Mouse (Mus musculus) gastrocnemius, adult 2 months (tissue): ENCODE data around the gene Ube2d1. TPM values are rescaled to one million over a fixed set of nuclear protein-coding genes. Genes with fewer than 3 reads are reported as not detected.

Experiments used
- DNase-seq: peaks from one replicate; pipeline ENCODE4 v3.0.0; 2022
- H3K27ac ChIP-seq: fragments of 200-600 bp; 2 replicates; pipeline ENCODE4 v1.8.1; 2022; ENCODE audit warnings: mild to moderate bottlenecking
- H3K4me3 ChIP-seq: fragments of 200-600 bp; 2 replicates; pipeline ENCODE4 v1.8.1; 2022; ENCODE audit warnings: mild to moderate bottlenecking, moderate library complexity
- CTCF ChIP-seq: fragments of 200-600 bp; IDR thresholded peaks from 2 replicates; pipeline ENCODE4 v1.8.1; 2022; ENCODE audit warnings: antibody characterized with exemption, mild to moderate bottlenecking, moderate library complexity
- intact Hi-C: fragments of 180-260 bp; cut with DNase I; formaldehyde crosslinking; loops from one replicate; pipeline ENCODE4 v1.15.1; 2025
- total RNA-seq, 2 experiments: library from RNA; stranded (reverse); gene quantifications; 2 replicates each; pipeline ENCODE4 v1.2.3; 2021

Gene Ube2d1
- total RNA-seq, 2 experiments from 2014 or later = 162 to 211 TPM

DNA sequence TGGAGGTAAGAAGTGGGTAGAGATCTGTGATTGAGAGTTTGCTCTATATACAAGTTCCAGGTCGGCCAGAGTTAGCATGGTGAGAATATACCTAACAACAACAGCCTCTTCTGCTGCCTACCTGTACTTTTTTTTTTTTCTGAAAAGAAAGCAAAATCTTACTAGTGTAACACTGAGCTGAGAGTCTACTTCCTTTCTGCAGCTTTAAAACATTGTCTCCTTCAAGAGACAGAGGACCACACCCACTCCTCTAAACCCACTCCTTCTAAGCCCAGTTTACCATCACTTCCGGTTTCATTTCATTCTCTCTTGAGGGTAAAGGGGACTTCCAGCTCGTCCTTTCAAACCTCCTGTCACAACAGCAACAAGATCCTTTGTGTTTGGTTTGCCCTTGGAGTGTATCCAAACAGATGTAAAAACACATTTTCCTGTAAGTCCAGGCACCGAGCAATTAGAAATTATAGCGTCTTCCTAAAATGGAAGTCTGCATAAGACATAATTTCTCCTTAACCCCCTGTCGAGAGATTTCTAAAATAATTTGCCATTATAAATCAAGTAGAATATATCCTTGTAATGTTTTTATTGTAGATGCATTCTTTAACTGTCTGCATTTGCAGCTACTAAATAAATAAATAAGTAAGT, 45.5 kb downstream of the Ube2d1 start:
- Histone ChIP-seq H3K27ac (no peak overlapping the region), H3K4me3 (peak overlapping the region; percentile 50)
- DNase-seq = no peak
- no peak for TF ChIP-seq CTCF
- intact Hi-C loops = loop anchor here (5.0 kb wide), 2 partner anchors 48 to 108 kb away; partner anchors contain the start of genes Ipmk and Ube2d1

DNA sequence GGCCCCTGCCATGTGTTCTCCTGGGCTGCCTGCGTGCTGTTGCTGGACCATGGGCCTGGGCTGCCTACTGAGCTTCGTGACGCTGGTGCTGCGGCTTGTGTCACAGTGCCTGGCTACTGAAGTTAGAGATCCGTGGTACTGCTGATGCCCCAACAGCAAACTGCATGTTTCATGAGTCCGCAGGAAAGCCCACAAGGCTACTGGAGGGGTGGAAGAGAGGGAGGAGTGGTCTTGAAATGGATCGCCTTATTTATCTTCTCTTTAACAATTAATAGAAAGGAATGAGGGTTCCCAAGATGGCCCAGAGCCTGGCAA, 46.9 kb downstream of the Ube2d1 start, which contains the start of gene Tfam:
Gene Tfam (minus strand): TSS at position 41 of the 315 bp plus-strand sequence.
- TF ChIP-seq CTCF = no peak
- no peak for DNase-seq
- peak within 1 kb of the TSS; percentile 94 for H3K4me3 ChIP-seq
- intact Hi-C loops = loop anchor here (5.0 kb wide), 2 partner anchors 49 to 109 kb away; partner anchors contain the start of genes Ipmk and Ube2d1
- peak within 1 kb of the TSS; percentile 96 for H3K27ac ChIP-seq

DNA sequence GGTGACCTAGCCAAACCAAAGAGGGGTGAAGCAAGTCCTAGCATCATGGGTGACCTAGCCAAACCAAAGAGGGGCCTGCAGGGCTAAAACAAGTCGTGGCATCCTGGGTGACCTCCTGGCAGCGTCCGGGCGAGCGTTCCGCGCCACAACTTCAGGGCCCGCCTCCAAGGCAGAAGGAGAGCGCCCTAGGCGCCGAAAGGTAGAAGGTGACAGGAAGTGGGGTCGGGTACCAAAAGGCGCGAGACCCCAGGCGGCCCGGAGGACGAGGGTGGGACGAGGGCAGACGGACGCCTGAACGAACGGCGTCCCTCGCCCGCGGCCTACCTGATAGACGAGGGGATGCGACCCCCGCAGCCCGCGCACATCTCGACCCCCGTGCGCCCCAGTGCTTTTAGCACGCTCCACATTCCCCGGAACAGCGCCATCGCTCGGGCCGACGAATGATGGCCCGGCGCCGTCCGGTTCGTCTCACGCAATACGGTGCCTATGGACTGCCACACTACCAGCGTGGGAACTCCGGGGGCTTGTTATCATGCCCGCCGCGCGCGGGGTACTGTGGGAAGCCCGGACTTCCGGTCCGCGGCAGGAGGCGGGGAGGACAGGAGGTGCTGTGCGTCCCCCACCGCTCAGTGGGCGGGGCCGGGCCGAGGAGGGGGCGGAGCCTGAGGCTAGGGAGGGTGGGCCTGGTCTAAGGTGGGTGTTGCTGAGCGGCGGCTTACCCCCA, 47.4 kb downstream of the Ube2d1 start:
- Histone ChIP-seq H3K4me3 (peak overlapping the region; percentile 94), H3K27ac (peak overlapping the region; percentile 96)
- 0 out of 2 replicates have a peak, but pooled peaks have one; percentile 15 for TF ChIP-seq CTCF
- peak; percentile 97 for DNase-seq
- intact Hi-C loops = loop anchor here (5.0 kb wide), 2 partner anchors 50 to 110 kb away; partner anchors contain the start of genes Ipmk and Ube2d1

DNA sequence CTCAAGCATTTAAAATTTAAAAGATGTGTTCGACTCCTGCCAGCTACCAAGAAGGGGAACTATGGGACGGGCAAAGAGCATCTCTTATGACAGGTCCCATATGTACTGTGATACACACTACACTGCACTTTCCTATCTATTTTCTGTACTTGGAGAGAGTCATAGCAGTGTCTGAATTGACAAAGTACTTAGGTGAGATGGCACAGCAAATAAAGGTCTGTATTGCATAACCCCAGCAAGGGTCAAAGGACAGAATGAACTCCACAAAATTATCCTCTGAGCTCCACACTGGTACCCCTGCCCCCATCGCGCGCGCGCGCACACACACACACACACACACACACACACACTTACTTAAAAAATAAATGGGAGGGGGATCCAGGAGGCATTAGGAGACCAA, 51.0 kb downstream of the Ube2d1 start:
- TF ChIP-seq CTCF = no peak
- intact Hi-C loops = no loop called here
- no peak for DNase-seq
- no peak overlapping the region for H3K4me3 ChIP-seq
- H3K27ac ChIP-seq = no peak overlapping the region

DNA sequence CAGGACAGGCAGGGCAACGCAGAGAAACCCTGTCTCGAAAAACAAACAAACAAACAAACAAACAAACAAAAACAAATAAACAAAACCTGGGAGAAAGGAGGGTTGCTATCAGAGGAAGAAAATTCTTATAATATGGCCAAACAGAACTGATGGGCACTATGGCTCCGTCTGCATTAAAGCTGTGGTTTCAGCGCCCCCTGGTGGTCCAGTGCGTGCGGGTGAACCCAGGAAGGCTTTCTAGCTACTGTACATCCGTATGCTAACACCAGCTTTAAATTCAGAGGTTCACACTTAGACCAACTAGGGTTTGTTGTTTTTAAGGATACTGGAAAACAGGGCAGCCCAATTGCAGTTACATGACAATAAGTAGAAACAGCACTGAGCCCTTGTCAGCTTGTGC, 59.2 kb downstream of the Ube2d1 start:
- Histone ChIP-seq H3K27ac (no peak overlapping the region), H3K4me3 (no peak overlapping the region)
- intact Hi-C loops = no loop called here
- peak; percentile 87 for DNase-seq
- peak; percentile 92 for TF ChIP-seq CTCF

DNA sequence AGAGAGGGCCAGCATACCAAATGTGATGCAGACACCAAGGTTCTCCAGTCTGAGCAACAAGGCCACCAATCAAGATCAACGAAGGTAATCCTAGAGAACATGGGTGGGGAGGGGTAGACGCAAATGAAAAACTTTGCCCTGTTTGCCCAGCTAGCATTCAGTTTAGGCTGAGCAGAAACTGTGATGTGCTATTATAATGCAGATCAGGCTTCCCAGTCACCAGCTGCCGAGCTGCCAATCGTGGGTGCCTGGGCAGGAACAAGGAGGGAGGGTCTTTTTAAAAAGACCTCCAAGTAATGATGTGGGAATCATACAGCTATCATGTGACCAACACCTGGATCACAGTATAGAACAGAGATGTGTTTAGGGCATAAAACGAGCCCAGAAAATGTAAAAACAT, 62.0 kb downstream of the Ube2d1 start:
- no peak overlapping the region for H3K27ac ChIP-seq
- no peak for DNase-seq
- intact Hi-C loops = no loop called here
- H3K4me3 ChIP-seq = no peak overlapping the region
- TF ChIP-seq CTCF = no peak

DNA sequence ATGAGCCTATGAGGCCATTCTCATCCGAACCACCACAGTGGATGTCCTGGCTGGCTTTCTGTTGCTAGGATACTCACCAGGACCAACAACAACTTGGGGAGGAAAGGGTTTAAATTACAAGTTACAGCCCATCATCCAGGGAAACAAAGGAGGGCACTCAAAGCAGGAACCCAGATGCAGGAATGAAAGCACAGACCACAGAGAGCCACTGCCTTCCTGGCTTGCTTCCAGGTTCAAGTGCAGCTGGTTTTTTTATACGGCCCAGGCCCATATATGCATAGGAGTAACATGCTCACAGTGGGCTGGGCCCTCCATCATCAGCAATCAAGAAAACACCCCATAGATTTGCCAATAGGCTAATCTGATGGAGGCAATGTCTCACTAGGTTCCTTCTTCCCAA, 62.4 kb downstream of the Ube2d1 start:
- no peak for DNase-seq
- TF ChIP-seq CTCF = no peak
- intact Hi-C loops = no loop called here
- Histone ChIP-seq H3K27ac (no peak overlapping the region), H3K4me3 (no peak overlapping the region)

DNA sequence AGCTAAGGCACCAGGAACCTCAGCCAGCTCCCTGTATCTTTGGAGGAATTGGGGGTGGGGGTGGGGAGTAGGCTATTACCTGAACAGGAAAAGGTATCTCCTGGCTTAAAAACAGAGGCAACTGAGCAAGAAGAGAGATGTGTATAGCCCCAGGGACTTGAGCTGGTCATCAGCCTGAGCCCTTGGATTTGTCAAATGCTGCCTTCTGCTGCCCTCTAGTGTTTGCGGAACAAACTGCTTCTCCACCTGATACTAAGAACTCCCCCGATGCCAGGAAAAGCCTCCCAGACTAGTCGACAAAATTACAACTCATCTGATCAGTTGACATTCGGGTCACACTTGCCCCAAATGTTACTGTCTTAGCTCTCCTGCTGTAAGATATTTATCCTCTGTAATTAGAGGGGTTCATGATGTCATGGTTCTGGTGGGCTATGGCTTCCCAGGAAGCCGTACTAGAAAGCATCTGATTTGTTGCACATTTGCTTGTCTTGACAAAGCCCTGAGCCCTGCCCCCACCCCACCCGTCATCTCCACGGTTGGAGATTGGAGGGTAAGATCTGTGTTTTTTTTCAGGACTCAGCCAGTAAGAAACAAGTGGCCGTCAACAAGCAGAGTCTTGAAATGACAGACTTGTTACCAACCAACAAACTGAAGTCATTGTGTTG, 66.7 kb downstream of the Ube2d1 start:
- Histone ChIP-seq H3K4me3 (no peak overlapping the region), H3K27ac (no peak overlapping the region)
- TF ChIP-seq CTCF = peak; percentile 89
- DNase-seq = peak; percentile 84
- intact Hi-C loops = loop anchor here (5.0 to 10.0 kb wide), 3 partner anchors 56 to 251 kb away; no protein-coding TSS in a partner anchor

DNA sequence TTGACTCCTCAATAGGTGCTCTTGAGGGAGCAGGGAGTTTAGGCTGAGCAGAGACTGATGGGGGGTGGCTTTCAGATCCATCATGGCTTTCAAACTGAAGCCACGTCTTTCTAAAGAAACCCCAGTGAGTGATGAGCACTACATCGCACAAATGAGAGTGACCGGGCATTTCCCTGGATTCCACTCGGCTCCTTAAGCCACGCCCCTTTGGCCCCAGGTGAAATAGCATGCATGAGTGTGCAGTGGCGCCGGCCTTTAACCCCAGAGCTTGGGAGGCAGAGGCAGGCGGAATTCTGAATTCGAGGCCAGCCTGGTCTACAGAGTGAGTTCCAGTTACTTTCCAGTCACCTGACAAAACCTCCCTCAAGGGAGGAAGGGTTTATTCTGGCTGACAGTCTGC, 69.1 kb downstream of the Ube2d1 start:
- Histone ChIP-seq H3K4me3 (no peak overlapping the region), H3K27ac (no peak overlapping the region)
- DNase-seq = no peak
- TF ChIP-seq CTCF = no peak
- intact Hi-C loops = loop anchor here (5.0 to 10.0 kb wide), 3 partner anchors 54 to 249 kb away; no protein-coding TSS in a partner anchor

Other genes with a start within 250 kb of the Ube2d1 start
- 1 to 10 TPM; 7.9 to 9.7 TPM for gene Bicc1, start 125.6 kb downstream of the Ube2d1 start, total RNA-seq
- 10 to 100 TPM; 44.5 to 55.6 TPM for gene Tfam, start 47.0 kb downstream of the Ube2d1 start, total RNA-seq
- gene Cisd1, start 59.7 kb upstream of the Ube2d1 start, total RNA-seq = 100 to 1,000 TPM; 226 to 261 TPM
- gene Ipmk, start 62.5 kb upstream of the Ube2d1 start, total RNA-seq = 10 to 100 TPM; 18.1 to 20.6 TPM